Mouse (Mus musculus) CD4-positive, CD25-positive, alpha-beta regulatory T cell (primary cell): Measurements from ENCODE around the gene Ift80. TPM values are rescaled to one million over a fixed set of nuclear protein-coding genes. Genes with fewer than 3 reads are reported as not detected.

Source experiments
- polyA plus RNA-seq: library from polyadenylated mRNA; unstranded; fragments of 100-300 nt; shearing (Covaris generic); gene quantifications from one replicate; pipeline ENCODE4 v1.2.1, GENCODE M21; 2017

The Ift80 gene
- polyA plus RNA-seq, result 235 TPM

DNA sequence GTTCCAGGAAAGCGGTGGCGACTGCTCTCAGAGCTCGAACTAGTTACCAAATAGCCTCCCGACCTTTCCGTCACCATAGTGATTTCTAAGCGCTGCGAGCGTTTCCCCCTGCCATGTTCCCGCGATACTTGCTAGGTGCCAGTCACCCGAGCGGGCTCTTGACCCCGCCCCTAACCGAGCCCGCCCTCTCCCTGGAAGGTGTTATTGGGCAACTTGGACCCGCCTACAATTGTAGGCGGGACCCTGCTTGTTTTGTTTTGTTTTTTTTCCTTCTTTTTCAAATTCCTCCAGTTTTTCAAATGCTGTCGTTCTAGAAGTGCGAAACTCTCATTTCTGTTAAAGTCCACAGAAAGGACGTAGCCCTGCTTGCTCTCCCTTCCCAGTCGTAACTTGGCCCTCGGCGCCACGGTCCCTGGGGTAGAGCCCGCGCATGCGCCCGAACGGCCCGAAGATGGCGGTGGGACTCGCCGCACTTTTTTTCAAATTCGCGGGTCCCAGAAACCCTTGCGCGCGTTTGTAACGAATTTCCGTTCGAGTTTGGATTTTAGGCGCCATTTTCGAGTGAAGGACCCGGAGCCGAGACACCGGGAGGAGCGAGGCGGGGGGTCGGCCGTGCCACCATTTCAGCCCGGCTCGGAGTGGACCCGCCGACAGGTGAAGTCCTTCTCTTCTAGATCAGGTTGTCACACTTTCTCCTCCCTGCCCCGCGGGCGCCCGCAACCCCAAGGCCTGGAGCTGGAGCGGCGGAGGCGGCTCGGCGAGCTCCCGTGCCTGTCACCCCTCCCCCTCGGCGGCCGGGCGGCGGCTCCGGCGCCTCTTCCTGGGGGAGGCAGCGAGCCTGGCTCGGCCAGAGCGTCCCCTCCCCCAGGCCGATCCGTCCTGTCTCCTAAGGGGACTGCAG lies at the start of gene Ift80, which contains the start of gene Smc4:
Gene Ift80 (minus strand): TSS at position 134 of the 901 bp plus-strand sequence.
Gene Smc4 (plus strand): TSS at position 302 of the 901 bp plus-strand sequence.

GRCm38 (mm10) chr3:69044645-69045399 lies 40.5 kb upstream of the Ift80 start, which contains the start of gene Trim59:
Trim59 (minus strand) TSS chr3:69044755.

DNA sequence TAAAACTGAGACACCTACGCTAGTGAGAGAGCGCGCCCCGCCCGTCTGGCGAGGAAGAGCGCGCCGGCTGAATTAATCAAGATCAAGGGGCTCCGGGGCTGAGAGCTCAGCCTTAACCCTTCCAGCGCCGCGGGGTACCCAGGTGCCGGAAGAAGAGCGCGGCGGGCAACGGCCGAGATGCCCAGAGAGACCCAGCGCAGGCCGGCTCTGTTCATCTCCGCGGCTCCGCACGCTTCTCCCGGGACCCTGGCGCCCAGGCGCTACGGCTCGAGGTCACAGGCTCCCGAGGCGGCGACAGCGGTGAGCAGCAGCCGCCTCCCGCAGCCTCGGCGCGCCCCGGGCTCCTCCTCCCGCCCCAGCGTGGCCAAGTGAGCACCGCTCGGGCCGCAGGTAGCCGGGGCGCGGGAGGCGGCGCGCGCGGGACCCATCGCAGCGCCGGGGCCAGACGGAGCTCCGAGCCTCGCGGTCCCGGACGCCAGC lies 135.1 kb downstream of the Ift80 start, which contains the start of gene 1110032F04Rik:
Gene 1110032F04Rik (plus strand): TSS at position 376 of the 480 bp plus-strand sequence.

Other genes starting within 250 kb of the Ift80 start
- 52.6 TPM for gene 1110032F04Rik, start 135.0 kb downstream of the Ift80 start, polyA plus RNA-seq
- gene Smc4, start 168 bp upstream of the Ift80 start, polyA plus RNA-seq, result 831 TPM
- gene Trim59, start 40.2 kb upstream of the Ift80 start, polyA plus RNA-seq, result 278 TPM
- gene Kpna4, start 122.5 kb upstream of the Ift80 start, polyA plus RNA-seq, result 166 TPM
- 0.19 TPM for gene Arl14, start 217.8 kb upstream of the Ift80 start, polyA plus RNA-seq